Mouse (Mus musculus) mesoderm, embryonic 11.5 days (tissue): Measurements from ENCODE around the gene Trp53inp2.

Source experiments
- DNase-seq: peaks from one replicate; pipeline ENCODE4 v3.0.0-alpha.2; 2012; ENCODE audit warnings: low read depth, low spot score

Gene Trp53inp2

DNA sequence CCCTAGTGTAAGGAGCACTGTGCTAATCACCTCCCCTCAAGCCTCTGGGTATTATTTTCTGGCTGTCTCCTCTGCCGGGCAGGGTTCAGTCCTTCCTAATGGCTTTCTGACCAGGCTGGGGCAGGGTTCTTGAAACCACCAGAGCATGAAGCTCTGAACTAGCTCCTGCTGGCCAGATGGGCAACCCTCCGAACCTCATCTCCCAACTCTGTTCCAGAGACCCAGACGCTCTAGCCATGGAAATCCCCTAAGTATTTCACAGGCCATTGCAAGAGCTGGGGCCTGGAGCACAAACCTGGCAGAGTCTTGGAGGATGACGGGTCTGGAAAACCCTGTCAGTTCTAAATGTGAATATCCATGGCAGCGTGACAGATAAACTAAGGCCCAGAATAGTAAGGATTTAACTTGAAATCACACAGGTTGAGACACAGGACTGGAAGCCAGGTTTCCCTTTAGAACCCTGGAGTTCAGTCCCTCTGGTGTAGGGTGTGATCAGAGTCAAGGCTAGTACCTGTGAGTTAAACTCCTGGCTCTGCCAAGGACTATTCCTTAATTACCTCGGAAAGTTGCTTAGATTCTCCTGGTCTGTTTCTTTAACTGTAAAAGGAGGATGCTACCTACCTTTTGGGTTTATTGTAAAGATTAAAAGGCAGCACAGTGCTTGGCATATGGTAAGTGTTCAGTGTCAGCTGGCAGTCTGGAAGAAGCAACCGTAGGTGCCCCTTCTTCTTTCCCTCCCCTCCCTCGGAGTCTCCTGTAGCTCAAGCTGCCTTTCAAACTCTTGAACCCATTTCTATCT, at the start of gene Trp53inp2:
TSS of gene Trp53inp2 (plus strand) at position 799 of the 799 bp plus-strand sequence.
- DNase-seq: no peak

DNA sequence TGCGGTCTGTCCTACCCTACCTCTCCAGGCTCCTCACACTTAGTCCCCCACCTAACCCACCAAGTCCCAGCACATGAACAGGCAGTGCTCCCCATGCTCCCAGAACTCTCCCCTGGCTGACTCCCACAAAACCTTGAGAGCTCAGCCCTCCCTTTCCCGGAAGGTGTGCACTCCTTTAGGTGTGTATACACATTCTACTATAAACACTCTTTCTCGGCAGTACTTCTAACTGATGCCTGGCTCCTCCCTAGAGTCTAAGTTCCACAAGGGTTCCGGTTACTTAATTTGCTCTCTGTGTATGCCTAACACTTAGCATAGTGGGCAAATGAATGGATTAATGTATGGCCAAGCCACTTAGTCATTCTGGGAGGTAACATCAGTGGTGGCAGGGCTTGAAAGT, 49.5 kb upstream of the Trp53inp2 start:
- no peak for DNase-seq

DNA sequence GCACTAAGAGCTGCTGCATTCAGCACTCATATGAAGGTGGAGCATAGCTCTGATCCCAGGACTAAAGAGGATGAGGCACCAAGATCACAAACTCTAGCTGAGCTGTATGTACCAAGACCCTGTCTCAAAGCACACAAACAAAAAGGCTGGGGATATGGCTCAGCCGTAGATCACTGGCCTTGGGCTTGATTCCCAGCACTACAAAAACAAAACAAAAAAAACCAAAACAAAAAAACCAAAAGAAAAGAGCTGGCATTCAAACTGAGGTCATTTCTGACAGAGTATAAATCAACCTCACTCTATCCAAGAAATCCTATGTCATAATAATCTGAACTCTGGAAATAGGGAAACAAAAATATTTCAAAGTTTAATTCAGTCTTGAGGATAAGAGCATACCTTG, 47.4 kb upstream of the Trp53inp2 start:
- DNase-seq: no peak

DNA sequence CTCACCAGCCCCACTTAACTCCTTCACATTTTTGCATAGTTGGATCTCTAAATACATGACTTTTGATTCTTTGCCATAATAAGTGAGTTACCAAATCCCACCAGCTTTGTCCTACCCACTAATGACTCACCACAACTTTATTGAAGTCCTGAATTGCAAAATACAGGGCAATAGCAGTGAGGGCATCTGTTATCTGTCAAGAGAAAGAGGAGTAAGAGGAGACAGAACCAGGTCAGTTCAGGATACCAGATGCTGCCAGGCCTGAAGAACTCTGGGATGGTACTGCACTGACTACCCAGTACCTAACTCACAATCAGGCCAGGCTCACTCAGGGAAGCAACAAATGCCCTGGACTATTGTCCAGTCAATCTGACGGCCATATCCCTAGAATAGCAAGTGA, 45.6 kb upstream of the Trp53inp2 start:
- no peak for DNase-seq

DNA sequence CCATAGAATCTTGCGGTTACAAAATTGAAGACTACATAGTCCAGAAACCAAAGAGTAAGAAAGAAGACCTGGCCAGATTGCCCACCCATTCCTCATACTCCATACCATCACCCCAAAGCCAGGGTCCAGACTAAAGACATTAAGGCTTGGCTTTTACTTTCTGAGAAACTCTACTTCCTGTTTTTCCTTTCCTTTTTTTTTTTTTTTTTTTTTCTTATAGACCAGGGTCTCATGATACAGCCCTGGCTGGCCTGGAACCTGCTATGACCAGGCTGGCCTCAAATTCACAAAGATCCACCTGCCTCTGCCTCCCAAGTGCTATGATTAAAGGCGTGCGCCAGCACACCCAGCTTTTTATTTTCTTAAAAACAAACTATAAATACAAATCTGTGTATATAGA, 44.6 kb upstream of the Trp53inp2 start:
- DNase-seq: no peak

DNA sequence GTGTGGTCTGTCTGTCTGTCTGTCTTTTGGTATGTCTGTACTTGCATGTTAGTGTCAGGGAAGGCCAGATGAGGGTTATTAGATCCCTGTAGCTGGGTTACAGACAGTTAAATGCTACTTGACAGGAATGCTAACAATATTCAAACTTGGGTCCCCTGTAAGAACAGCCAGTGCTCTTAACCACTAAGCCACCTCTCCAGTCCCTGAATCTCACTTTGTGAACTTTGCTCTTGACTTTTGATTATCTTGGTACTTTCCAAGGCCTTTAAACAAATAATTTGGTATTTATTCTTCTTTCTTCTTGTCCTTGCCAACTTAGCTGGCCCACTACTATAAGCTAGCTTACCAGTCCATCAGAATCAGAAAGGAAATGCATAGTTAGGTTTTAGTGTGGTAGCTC, 40.7 kb upstream of the Trp53inp2 start:
- DNase-seq: no peak

DNA sequence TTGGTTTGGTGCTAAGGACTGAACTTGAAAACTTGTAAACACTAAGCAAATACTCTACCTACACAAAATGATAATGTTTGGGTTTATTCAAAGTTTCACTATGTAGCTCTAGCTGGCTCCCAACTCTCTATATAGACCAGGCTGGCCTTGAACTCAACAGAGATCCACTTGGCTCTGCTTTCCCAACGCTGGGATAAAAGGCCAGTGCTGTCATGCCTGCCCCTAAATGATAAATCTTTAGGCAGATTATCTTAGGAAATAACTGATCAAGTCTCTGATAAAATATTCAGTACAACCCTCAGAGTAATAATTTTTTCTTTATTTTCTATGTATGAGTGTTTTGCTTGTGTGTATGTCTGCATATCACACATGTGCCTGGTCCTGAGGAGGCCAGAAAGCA, 34.2 kb upstream of the Trp53inp2 start:
- no peak for DNase-seq

DNA sequence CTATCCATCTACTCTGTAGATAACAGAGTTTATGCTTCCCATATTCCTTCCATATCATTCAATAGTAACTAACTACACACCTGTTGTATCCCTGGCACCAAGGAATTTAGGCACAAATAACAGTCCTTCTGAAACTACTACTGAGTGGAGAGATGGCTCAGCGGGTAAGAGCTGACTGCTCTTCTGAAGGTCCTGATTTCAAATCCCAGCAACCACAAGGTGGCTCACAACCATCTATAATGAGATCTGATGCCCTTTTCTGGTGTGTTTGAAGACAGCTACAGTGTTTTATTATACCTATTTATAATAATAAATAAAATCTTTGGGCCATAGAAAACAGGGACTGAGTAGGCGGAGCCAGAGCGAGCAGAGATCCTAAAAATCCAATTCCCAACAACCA, 26.5 kb upstream of the Trp53inp2 start:
- DNase-seq: no peak

DNA sequence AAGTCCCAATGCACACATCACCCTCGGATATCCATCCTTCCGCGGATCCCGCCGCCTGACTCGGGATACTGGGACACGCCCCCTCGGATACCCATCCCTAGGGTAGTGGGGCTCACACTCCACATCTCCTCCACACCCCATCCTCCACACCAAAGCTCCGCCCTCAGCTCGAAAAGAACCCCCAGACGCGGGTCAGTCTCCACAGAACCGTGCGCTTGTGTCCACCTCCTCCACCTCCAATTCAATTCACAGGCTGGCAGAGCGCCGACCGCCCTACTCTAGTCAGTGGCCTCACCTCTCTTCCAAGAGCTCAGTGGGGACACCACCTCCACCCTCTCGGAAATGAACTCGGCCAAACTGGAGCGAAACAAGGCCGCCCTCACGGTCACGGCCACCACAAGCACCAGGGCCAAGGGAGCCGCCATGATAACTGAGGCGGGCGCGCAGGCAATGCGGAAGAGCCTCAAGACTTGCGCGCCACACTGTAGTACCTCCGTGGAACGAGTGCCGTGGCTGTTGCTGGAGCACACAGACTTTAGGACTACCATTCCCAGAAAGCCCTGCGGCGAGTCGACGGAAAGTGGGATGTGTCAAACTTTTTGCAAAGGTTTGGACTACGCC, 23.8 kb upstream of the Trp53inp2 start, which contains the start of gene Pigu:
TSS of gene Pigu (minus strand) at position 460 of the 621 bp plus-strand sequence.
- peak; percentile 92 for DNase-seq

DNA sequence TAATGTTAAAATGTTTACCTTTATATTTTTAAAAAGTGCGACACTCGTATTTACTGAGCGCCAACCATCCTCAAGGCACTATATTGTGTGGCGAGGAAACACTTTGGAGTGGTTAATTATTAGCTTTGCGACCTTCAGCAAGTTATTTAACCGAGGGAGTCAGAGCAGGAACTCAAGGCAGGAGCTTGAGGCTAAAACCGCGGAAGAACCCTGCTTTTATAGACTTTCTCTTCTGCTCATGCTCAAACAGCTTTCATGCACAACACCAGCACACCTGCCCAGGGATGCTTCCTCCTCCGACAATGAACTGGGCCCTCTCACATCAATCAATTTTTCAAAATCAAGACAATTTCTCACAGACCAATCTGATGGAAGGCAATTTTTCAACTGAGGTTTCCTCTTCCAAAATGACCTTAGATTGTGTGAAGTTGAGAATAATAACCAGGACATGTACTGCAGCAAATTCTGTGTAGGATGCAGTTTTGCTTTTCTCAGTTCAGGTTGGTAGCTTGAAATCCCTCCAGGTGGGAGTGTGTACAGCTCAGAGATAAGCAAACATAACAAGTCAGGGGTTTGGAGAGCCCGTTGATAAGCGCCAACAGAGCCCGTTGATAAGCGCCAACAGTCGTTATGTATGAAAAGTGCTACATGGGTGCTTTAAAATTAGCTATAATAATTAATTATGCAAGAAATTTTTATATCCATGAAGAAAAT, 23.0 kb upstream of the Trp53inp2 start:
- peak; percentile 8 for DNase-seq

DNA sequence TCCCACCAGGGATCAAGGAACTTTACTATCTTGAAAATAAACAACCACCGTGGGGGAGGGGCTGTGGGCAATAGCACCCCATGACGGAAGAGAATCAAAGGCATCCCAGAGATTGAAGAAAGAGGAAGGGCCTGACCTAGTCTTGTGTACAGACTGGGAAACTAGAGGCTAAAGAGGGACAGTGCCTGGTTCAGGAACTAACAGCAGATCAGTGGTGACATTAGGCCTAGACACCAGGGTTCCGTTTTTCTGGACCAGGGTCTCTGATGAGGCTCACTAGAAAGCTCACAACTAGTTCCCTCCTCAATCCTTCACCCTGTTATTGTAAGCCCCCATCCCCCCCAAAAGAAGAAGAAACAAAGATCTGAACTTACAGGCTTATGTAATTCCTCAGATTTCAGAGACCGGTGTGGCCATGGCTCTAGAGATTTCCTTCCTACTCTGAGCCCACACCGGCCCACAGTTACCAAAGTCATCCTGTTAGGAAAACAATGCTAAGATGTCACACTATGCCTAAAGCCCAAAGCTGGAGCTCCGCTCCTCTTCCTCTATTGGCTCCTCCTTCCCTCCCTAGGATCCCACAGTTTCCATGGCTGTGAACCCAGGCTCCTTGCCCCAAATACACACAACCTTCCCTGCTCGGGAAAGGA, 13.1 kb upstream of the Trp53inp2 start:
- no peak for DNase-seq

DNA sequence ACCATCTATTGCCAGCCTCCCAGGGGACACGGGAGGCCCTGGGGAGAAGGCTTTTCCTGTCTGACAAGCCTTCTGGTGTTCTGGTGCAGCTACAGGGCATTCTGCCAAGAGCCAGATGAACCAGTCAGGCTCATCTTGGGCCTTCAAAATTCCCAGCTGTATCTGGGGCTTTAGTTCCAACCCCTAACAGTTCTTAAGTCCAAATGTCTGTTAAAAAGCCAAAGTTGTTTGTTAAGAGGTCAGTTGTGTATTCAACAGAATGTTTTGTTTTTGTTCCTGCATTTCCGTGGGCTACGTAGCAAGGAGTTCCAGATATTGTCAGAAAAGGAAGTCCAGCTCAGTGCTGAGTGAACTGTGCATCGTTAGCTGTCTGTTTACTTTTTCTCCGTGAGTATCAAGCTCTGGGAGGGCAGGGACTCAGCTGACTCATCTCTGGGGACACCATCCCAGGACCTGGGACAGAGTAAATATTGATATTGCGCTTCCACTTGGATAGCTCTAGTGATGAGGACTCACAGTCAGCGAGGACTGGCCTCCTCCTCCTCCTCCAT, 11.5 kb upstream of the Trp53inp2 start:
- no peak for DNase-seq

DNA sequence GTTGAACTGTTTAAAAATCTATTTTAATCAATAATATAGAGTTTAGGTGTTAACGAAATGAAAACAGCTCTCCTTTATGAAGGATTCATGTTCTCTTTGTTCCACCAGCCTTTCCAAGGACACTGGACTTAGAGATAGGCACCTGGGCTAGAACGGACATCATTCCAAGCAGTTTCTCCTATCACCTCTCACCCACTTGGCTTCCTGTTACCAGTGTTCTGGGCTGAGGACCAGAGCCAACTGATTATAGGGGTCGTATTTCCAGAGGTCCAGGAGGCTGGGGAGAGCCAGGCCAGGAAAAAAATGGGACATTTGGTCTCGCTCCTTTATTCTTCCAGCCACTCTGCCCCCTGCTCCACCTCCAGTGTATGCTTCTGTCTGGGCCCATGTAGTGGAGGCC, 8.4 kb upstream of the Trp53inp2 start:
- DNase-seq: no peak

DNA sequence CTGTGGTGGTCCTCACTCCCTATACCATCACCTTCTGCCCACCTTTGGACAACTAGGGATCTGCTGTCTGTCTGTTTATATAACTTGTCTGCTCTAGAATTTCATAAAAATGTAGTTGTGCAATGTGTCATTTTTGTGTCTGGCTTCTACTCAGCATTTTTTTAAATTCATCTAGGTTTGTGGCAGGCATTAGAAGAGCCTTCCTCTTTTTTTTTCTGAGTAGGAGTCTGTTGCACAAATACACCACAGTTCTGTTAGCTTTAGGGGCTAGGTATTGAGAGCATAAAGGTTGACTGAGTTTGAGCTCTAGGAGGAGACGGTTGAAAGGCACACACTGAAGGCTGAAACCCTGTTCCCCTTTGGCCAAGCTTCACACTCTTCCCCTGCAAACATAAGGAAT, 7.6 kb upstream of the Trp53inp2 start:
- no peak for DNase-seq

DNA sequence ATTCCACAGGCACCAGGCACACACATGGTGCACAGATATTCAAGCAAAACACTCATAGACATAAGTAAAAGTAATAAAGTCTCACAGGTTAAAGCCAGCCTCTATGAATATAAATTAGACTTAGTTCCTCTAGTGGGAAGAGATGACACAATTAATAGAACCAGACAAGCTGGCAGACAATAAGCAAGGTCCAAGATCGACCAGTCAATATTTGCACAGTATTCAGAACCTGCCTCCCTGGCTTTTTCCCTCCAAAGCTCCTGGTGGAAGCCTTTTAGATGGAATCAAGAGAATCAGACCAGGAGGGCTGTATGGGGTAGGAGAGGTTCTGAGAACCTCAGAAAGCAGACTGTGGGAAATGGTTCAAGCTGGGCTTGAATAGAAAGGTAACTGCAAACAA, 7.0 kb upstream of the Trp53inp2 start:
- DNase-seq: no peak

DNA sequence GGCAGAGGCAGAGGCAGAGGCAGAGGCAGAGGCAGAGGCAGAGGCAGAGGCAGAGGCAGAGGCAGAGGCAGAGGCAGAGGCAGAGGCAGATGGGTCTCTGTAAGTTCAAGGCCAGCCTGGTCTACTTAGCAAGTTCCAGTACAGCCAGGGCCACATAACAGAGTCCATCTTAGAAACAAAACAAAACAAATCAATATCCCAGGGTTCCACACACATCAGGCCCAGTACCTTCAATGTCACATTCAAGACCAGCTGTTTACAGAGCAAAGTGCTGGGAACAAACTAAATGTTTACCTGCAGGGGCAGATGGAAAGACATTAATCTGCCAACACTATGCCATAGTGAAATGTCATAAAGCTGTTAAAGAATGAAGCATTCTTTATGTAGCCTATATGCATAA, 6.3 kb upstream of the Trp53inp2 start:
- DNase-seq: no peak

DNA sequence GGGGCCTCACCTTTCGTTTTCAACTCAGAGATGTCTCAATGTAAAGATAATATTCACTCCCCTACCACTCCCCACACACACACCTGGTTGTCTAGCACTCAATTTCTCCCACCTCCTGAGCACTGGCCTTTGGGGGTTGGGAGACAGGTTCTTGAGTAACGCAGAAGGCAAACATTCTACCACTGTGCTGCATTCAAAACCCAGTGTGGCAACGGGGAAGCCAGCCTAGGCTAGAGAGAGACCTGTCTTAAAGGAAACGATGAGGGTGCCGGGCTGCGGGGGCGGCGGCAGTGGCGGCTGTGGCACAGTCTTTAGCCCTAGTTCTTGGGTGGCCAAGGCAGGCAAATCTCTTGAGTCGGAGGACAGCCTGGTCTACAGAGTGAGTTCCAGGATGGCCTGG, 4.7 kb upstream of the Trp53inp2 start:
- no peak for DNase-seq

DNA sequence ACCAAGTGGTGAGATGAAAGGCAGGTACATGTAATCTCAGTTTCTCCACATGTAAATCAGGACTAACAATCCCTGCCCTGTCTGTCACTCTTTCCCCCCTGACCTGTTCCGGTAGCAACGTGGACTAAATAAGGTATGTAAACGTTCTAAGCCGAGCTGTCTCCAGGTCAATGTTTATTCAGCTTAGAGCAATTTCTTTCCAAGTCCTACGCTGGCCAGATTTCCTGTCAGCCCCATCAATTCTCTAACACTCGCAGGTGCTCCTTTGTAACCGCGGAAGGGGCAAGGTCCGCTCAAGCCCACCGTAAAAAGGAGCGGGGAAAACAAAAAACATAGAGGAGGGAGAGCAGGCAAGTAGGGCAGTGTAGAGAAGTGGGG, 190 bp downstream of the Trp53inp2 start:
- DNase-seq: peak; percentile 32

DNA sequence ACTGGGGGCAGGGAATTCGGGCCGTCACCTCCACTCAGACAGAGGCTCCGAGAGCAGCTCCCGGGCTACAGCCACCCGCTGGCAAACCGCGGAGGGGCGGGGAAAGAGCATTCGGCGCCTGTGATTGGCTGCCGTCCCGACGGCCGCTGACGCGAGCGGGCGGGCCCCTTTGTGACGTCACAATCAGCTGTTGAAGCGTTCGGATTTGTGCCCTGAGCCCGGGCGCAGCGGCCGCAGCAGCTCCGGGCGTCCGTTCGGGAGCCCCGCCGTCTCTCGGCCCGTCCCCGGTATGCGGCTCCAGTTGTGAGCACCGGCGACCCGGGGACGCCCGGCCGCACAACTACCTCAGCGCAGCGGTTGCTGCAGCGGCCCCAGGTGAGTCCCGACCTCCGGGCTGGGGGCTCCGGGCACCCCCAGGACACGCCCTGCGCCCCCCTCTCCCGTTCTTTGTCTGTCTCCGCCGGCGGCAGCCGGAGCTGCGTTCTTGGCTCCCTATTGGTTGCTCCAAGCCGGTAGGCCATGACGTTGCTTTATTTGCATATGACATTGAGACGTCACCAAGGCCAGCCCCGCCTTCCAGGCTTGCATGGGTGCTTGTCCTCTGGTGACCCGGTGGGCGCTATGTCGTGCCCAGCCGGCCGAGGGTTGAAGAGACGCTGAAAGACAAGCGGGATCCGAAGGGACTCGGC, 928 bp downstream of the Trp53inp2 start:
- DNase-seq: peak; percentile 97

DNA sequence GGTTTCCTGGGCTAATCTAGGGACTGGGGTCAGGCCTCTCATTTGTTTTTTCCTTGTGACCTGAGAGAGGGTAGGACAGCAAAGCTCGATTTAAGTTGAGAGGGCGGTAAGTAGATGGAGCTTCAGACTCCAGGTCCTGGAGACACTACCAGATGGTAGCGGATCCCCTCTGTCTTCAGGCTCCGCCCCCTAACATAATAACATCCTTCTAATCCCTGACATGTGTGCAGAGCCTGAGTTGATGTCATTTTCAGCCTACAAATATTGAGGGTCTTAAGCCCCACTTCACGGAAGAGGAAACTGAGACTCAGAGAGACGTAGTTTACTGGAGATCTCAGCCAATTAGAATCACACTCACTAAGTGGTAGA, 1.5 kb downstream of the Trp53inp2 start:
- no peak for DNase-seq

DNA sequence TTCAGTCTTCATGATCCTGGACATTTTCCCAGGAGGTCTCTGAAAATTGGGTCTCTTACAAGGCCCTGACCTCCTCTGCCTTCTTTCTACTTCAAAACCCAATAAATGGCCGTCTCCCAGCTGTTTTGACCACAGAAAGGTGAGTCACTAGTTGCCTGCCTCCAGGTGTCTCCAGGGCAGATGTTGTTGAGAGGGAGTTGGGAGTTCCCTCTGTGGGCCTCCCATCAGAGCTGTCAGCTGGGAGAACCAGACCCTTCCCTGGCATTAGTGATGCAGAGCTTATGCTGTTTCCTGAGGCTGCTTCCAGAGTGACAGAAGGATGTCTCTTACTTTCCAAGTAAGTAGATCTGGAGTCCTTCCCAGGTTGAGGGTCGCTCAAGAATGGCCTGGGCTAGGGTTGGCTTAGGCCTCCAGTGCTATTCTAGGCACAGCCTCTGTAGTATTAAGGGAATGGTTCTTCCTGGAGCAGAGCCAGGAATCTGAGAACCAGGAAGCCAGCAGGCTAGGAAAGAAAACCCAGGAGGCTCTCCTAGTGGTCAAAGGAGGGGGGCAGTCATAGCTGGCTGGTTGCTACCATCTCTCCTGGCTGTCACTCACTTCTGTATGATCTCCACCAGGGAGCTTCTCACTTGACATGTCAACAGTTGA, 2.1 kb downstream of the Trp53inp2 start:
- no peak for DNase-seq
